Mouse (Mus musculus) forebrain, embryonic 12.5 days (tissue): Measurements from ENCODE around the gene Tead2. TPM values are rescaled to one million over a fixed set of nuclear protein-coding genes. Genes with fewer than 3 reads are reported as not detected.
"Not testable (repeated sequence)": the region's sequence is repeated elsewhere in the genome, so short reads cannot be mapped to it uniquely, and the experiment has no call there.

Experiments used
- ATAC-seq: fragments of 200-750 bp; cut with Nextera tagmentation; 2 replicates; pipeline ENCODE4 v1.8.0; 2017; ENCODE audit warnings: moderate TSS enrichment; ENCODE audit not compliant: low FRiP score
- H3K27ac ChIP-seq: fragments of 300-500 bp; sonication (generic); 2 replicates; pipeline ENCODE4 v1.5.1; 2016; ENCODE audit warnings: mild to moderate bottlenecking
- H3K27me3 ChIP-seq: fragments of 300-500 bp; sonication (generic); 2 replicates; pipeline ENCODE4 v1.6.1; 2016; ENCODE audit warnings: mild to moderate bottlenecking
- H3K36me3 ChIP-seq: fragments of 300-500 bp; sonication (generic); replicated peaks from 2 replicates; pipeline ENCODE4 v1.6.1; 2016; ENCODE audit warnings: mild to moderate bottlenecking
- H3K4me1 ChIP-seq: fragments of 300-500 bp; sonication (generic); 2 replicates; pipeline ENCODE4 v1.6.1; 2016
- H3K4me2 ChIP-seq: fragments of 300-500 bp; sonication (generic); 2 replicates; pipeline ENCODE4 v1.6.1; 2016; ENCODE audit warnings: mild to moderate bottlenecking, moderate library complexity
- H3K4me3 ChIP-seq: fragments of 300-500 bp; sonication (generic); replicated peaks from 2 replicates; pipeline ENCODE4 v1.5.1; 2016; ENCODE audit warnings: mild to moderate bottlenecking
- H3K9ac ChIP-seq: fragments of 300-500 bp; sonication (generic); 2 replicates; pipeline ENCODE4 v1.6.1; 2016; ENCODE audit warnings: mild to moderate bottlenecking
- H3K9me3 ChIP-seq: fragments of 300-500 bp; sonication (generic); 2 replicates; pipeline ENCODE4 v1.6.1; 2016
- WGBS: fragments of 180-500 bp; shearing (Covaris S2); methylation state at CpG from one replicate; pipeline ENCODE4 v1.1.7; 2016; 5-methylcytosine and 5-hydroxymethylcytosine counted together
- polyA plus RNA-seq: library from polyadenylated mRNA; unstranded; fragments of >200 nt; fragmentation: Nextera tagmentation; extraction: Ambion mirVana; gene quantifications from 2 replicates; pipeline ENCODE4 v1.2.1, GENCODE M21; 2016

Gene Tead2
- polyA plus RNA-seq: 245 and 256 TPM in 2 replicates

- H3K27me3 ChIP-seq: peaks cover 16% of the 10 kb centered on the region
- WGBS: under 1% methylated on average over 52 of the region's 55 CpGs
- H3K9ac ChIP-seq: peak within 1 kb of the TSS; percentile 91
- ATAC-seq: peak; percentile 62
- H3K4me1 ChIP-seq: peaks cover 44% of the 10 kb centered on the region
- peaks cover 33% of the 10 kb centered on the region for H3K36me3 ChIP-seq
- H3K27ac ChIP-seq: peak within 1 kb of the TSS; percentile 92
- peak within 1 kb of the TSS; percentile 76 for H3K4me3 ChIP-seq
- no peaks in the 10 kb centered on the region for H3K9me3 ChIP-seq
- H3K4me2 ChIP-seq: peak within 1 kb of the TSS; percentile 72
Observed at GRCm38 (mm10) chr7:45215673-45216441, at the start of gene Tead2. Tead2 (plus strand) TSS chr7:45215753.

GRCm38 (mm10) chr7:45166950-45167401 is 48.6 kb upstream of the Tead2 start:
- Histone ChIP-seq H3K4me3 (no peak overlapping the region), H3K4me1 (peaks cover 29% of the 10 kb centered on the region), H3K36me3 (no peaks in the 10 kb centered on the region), H3K9me3 (peaks cover 8% of the 10 kb centered on the region), H3K27ac (peak overlapping the region; percentile 50; the same call in 1 of the 2 replicates), H3K27me3 (peaks cover 95% of the 10 kb centered on the region), H3K9ac (no peak overlapping the region), H3K4me2 (no peak overlapping the region)
- 27% methylated on average over 10 of the region's 10 CpGs for WGBS
- ATAC-seq: no peak

GRCm38 (mm10) chr7:45167761-45168445 is 47.6 kb upstream of the Tead2 start:
- peaks cover 98% of the 10 kb centered on the region for H3K27me3 ChIP-seq
- peaks cover 8% of the 10 kb centered on the region for H3K9me3 ChIP-seq
- H3K36me3 ChIP-seq: no peaks in the 10 kb centered on the region
- 3% methylated on average over 19 of the region's 19 CpGs for WGBS
- no peak overlapping the region for H3K9ac ChIP-seq
- H3K4me1 ChIP-seq: peaks cover 21% of the 10 kb centered on the region
- H3K27ac ChIP-seq: 0 out of 2 replicates have a peak overlapping the region, but pooled peaks have one; percentile 42
- ATAC-seq: no peak
- H3K4me3 ChIP-seq: peak overlapping the region; percentile 7; the same call in 1 of the 2 replicates
- peak overlapping the region; percentile 27 for H3K4me2 ChIP-seq

- Histone ChIP-seq H3K4me3 (peak overlapping the region; percentile 4; the same call in 1 of the 2 replicates), H3K27ac (no peak overlapping the region), H3K4me2 (peak overlapping the region; percentile 27), H3K9me3 (peaks cover 8% of the 10 kb centered on the region), H3K4me1 (peaks cover 19% of the 10 kb centered on the region), H3K36me3 (no peaks in the 10 kb centered on the region), H3K9ac (no peak overlapping the region), H3K27me3 (peaks cover 95% of the 10 kb centered on the region)
- no peak for ATAC-seq
- 3% methylated on average over 24 of the region's 24 CpGs for WGBS
Observed at GRCm38 (mm10) chr7:45168656-45169055, 46.9 kb upstream of the Tead2 start.

GRCm38 (mm10) chr7:45169495-45169894 is 46.1 kb upstream of the Tead2 start:
- H3K9ac ChIP-seq: no peak overlapping the region
- no peaks in the 10 kb centered on the region for H3K36me3 ChIP-seq
- no peak for ATAC-seq
- H3K9me3 ChIP-seq: peaks cover 8% of the 10 kb centered on the region
- H3K4me3 ChIP-seq: no peak overlapping the region
- no peak overlapping the region for H3K4me2 ChIP-seq
- H3K4me1 ChIP-seq: peaks cover 14% of the 10 kb centered on the region; the same call in 1 of the 2 replicates
- WGBS: 91% methylated on average over 3 of the region's 3 CpGs
- peaks cover 95% of the 10 kb centered on the region for H3K27me3 ChIP-seq
- H3K27ac ChIP-seq: no peak overlapping the region

GRCm38 (mm10) chr7:45172974-45173373 is 42.6 kb upstream of the Tead2 start:
- 60% methylated on average over 7 of the region's 7 CpGs for WGBS

GRCm38 (mm10) chr7:45173772-45174171 is 41.8 kb upstream of the Tead2 start:
- H3K36me3 ChIP-seq, H3K9me3 ChIP-seq, H3K4me3 ChIP-seq, ATAC-seq, H3K4me2 ChIP-seq, H3K27ac ChIP-seq, H3K9ac ChIP-seq: not testable (repeated sequence)
- WGBS: 74% methylated on average over 1 of the region's 1 CpGs
- Histone ChIP-seq H3K27me3 (peaks cover 95% of the 10 kb centered on the region), H3K4me1 (peaks cover 16% of the 10 kb centered on the region)

More at GRCm38 (mm10) chr7:45172974-45173373, 42.6 kb upstream of the Tead2 start:
- peaks cover 95% of the 10 kb centered on the region for H3K27me3 ChIP-seq
- peaks cover 24% of the 10 kb centered on the region for H3K4me1 ChIP-seq
- no peak for ATAC-seq
- no peak overlapping the region for H3K9ac ChIP-seq
- no peak overlapping the region for H3K4me2 ChIP-seq
- H3K9me3 ChIP-seq: peaks cover 8% of the 10 kb centered on the region
- H3K4me3 ChIP-seq: no peak overlapping the region
- no peak overlapping the region for H3K27ac ChIP-seq
- no peaks in the 10 kb centered on the region for H3K36me3 ChIP-seq

- no peak overlapping the region for H3K9ac ChIP-seq
- 2% methylated on average over 29 of the region's 29 CpGs for WGBS
- H3K27ac ChIP-seq: no peak overlapping the region
- ATAC-seq: no peak
- H3K4me3 ChIP-seq: peak overlapping the region; percentile 19; the same call in 1 of the 2 replicates
- H3K36me3 ChIP-seq: no peaks in the 10 kb centered on the region
- H3K4me1 ChIP-seq: peaks cover 15% of the 10 kb centered on the region
- H3K4me2 ChIP-seq: peak overlapping the region; percentile 33
- H3K9me3 ChIP-seq: peaks cover 3% of the 10 kb centered on the region
- peaks cover 95% of the 10 kb centered on the region for H3K27me3 ChIP-seq
Observed at GRCm38 (mm10) chr7:45174567-45175280, 40.8 kb upstream of the Tead2 start.

- Histone ChIP-seq H3K4me2 (no peak overlapping the region), H3K4me3 (no peak overlapping the region; the same call in 1 of the 2 replicates)
Observed at GRCm38 (mm10) chr7:45175398-45175797, 40.2 kb upstream of the Tead2 start.

GRCm38 (mm10) chr7:45175929-45176328 is 39.6 kb upstream of the Tead2 start:
- peaks cover 15% of the 10 kb centered on the region for H3K4me1 ChIP-seq
- peak overlapping the region; percentile 22; the same call in 1 of the 2 replicates for H3K9ac ChIP-seq
- no peak overlapping the region for H3K27ac ChIP-seq
- H3K27me3 ChIP-seq: peaks cover 96% of the 10 kb centered on the region
- ATAC-seq: no peak
- under 1% methylated on average over 23 of the region's 23 CpGs for WGBS
- H3K9me3 ChIP-seq: no peaks in the 10 kb centered on the region
- H3K4me3 ChIP-seq: peak overlapping the region; percentile 23
- peak overlapping the region; percentile 39 for H3K4me2 ChIP-seq
- H3K36me3 ChIP-seq: no peaks in the 10 kb centered on the region

More at GRCm38 (mm10) chr7:45175398-45175797, 40.2 kb upstream of the Tead2 start:
- Histone ChIP-seq H3K36me3 (no peaks in the 10 kb centered on the region), H3K4me1 (peaks cover 15% of the 10 kb centered on the region), H3K9me3 (no peaks in the 10 kb centered on the region), H3K9ac (no peak overlapping the region), H3K27ac (no peak overlapping the region), H3K27me3 (peaks cover 95% of the 10 kb centered on the region)
- under 1% methylated on average over 13 of the region's 13 CpGs for WGBS
- ATAC-seq: no peak

GRCm38 (mm10) chr7:45176356-45176755 is 39.2 kb upstream of the Tead2 start:
- H3K27me3 ChIP-seq: peaks cover 96% of the 10 kb centered on the region
- H3K36me3 ChIP-seq: no peaks in the 10 kb centered on the region
- peak overlapping the region; percentile 22; the same call in 1 of the 2 replicates for H3K9ac ChIP-seq
- no peak for ATAC-seq
- H3K4me3 ChIP-seq: peak overlapping the region; percentile 23
- 1% methylated on average over 31 of the region's 31 CpGs for WGBS
- peak overlapping the region; percentile 39 for H3K4me2 ChIP-seq
- peaks cover 18% of the 10 kb centered on the region for H3K4me1 ChIP-seq
- no peaks in the 10 kb centered on the region for H3K9me3 ChIP-seq
- no peak overlapping the region for H3K27ac ChIP-seq

GRCm38 (mm10) chr7:45178550-45178949 is 37.0 kb upstream of the Tead2 start:
- no peak for ATAC-seq
- Histone ChIP-seq H3K36me3 (no peaks in the 10 kb centered on the region), H3K9me3 (no peaks in the 10 kb centered on the region), H3K27me3 (peaks cover 98% of the 10 kb centered on the region), H3K4me1 (peaks cover 31% of the 10 kb centered on the region), H3K27ac (no peak overlapping the region), H3K4me2 (no peak overlapping the region), H3K9ac (no peak overlapping the region), H3K4me3 (no peak overlapping the region)
- WGBS: 21% methylated on average over 7 of the region's 7 CpGs
